Mouse (Mus musculus): ENCODE data around the gene Sgcb. TPM values are rescaled to one million over a fixed set of nuclear protein-coding genes. Genes with fewer than 3 reads are reported as not detected.

The Sgcb gene
- polyA plus RNA-seq (2012; rRNA removed) = 47.8 and 50.9 TPM in 2 replicates

DNA sequence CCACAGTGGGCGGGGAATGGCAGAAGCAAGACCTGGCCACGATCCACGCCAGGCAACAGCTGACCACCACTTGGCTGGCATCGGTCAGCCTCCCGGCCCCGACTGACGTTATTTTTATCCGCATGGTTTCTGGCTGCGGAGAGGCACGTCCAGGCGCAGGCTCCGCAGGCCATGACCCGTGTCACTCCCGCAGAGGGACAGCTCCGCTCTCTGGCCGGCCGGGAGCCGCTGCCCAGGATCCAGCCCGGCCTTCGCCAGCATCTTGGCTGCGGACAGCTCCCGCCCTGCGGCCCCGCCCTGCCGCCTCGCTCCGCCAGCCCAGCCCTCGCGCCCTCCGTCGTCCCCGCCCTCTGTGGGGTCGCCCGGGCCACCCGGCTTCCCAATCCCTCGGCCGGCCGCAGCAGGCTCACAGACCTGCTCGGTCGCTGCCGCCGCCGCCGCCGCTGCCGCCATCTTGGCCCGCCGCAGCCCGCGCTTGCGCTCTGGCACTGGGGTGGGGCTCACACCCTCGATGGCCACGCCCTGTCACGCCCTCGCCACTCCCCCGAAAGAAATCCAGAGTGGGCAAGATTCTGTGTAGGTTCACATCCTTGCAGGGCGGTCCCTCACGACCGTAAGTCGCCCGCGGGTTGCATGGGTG, at the start of gene Sgcb:
Gene Sgcb (minus strand): TSS at position 530 of the 640 bp plus-strand sequence.
- Histone ChIP-seq H3K4me3 (replicated peaks; ENCODE audit: insufficient read depth, low read depth, low read length) (peak within 1 kb of the TSS; percentile 94), H3K27ac (ENCODE audit: insufficient read depth, low read length) (peak within 1 kb of the TSS; percentile 60), H3K4me1 (ENCODE audit: control insufficient read depth, insufficient read depth, low read length) (peaks cover 11% of the 10 kb centered on the region), H3K27me3 (ENCODE audit: control insufficient read depth, insufficient read depth, low read length) (peaks cover 2% of the 10 kb centered on the region; the same call in 1 of the 2 replicates)
- peak; percentile 87 to 90 for DNase-seq
- TF ChIP-seq POLR2A (IDR thresholded peaks at IDR 0.05; ENCODE audit: borderline replicate concordance, insufficient read depth, low read length) (peak; percentile 72), CTCF (IDR thresholded peaks at IDR 0.05; ENCODE audit: borderline replicate concordance, insufficient read depth, low read depth, low read length) (no peak)
- WGBS = under 1% methylated on average over 60 of the region's 62 CpGs

DNA sequence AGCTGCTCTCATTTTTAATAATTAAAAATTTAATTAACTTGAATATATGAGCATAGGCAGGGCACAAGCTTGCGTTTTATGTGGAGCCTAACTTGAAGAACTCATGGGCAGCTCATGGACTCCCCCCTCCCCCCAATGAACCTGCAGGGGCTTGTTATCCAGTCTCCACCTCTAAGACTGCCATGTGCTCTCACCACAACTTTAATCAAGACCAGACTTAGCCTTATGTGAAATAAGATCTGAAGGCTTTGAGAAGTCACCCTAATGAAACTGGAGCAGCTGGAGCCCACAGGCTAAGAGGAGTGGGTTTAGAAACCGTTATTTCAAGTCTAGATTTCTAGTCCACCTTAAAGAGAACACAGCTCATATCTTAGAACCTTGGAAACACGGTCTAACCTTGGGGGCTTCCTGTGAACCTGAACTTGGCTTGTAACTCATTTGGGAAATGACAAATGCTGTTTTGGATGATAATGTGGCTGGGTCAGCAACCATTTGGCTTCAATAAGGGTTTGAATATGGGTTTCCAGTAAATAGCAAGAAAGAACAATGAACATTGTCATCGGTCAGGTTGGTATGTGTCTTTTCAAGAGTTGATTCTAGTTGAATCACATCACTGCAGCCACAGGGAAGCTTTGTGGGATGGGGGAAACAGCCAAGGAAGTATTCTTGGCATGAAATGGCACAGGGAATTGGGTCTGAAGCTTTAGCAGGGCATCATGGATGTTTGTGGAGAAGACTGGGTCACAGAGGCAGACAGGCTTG, 46.8 kb upstream of the Sgcb start:
- no peaks in the 10 kb centered on the region for H3K4me1 ChIP-seq (ENCODE audit: control insufficient read depth, insufficient read depth, low read length)
- no peaks in the 10 kb centered on the region for H3K27me3 ChIP-seq (ENCODE audit: control insufficient read depth, insufficient read depth, low read length)
- H3K4me3 ChIP-seq (replicated peaks; ENCODE audit: insufficient read depth, low read depth, low read length) = no peak overlapping the region
- DNase-seq = no peak
- TF ChIP-seq POLR2A (IDR thresholded peaks at IDR 0.05; ENCODE audit: borderline replicate concordance, insufficient read depth, low read length) (no peak), CTCF (IDR thresholded peaks at IDR 0.05; ENCODE audit: borderline replicate concordance, insufficient read depth, low read depth, low read length) (no peak)
- H3K27ac ChIP-seq (ENCODE audit: insufficient read depth, low read length) = no peak overlapping the region
- 88% methylated on average over 4 of the region's 4 CpGs for WGBS

DNA sequence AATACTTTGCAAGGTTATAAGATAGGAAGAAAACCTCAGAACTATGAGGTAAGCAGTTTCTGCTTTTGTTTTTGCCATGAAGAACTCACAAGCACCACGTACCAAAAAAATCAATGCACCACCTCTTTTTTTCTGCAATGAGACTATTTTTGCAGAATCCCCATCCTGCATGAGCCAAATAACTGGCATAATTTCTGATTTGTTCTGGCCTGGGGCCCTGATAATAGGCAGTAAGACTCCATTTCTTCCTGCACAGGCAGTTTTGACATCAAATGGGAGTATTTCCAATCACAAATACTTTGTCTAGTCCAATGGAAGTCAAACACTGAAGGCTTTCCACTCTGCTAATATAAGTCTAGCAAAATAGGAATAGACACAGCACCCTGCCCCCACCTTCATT, 46.2 kb upstream of the Sgcb start:
- Histone ChIP-seq H3K27ac (ENCODE audit: insufficient read depth, low read length) (no peak overlapping the region), H3K4me3 (replicated peaks; ENCODE audit: insufficient read depth, low read depth, low read length) (no peak overlapping the region), H3K4me1 (ENCODE audit: control insufficient read depth, insufficient read depth, low read length) (no peaks in the 10 kb centered on the region), H3K27me3 (ENCODE audit: control insufficient read depth, insufficient read depth, low read length) (no peaks in the 10 kb centered on the region)
- TF ChIP-seq CTCF (IDR thresholded peaks at IDR 0.05; ENCODE audit: borderline replicate concordance, insufficient read depth, low read depth, low read length) (no peak), POLR2A (IDR thresholded peaks at IDR 0.05; ENCODE audit: borderline replicate concordance, insufficient read depth, low read length) (no peak)
- no peak for DNase-seq
- WGBS = 30% methylated on average over 1 of the region's 1 CpGs

GRCm38 (mm10) chr5:73691723-73692520, 44.3 kb upstream of the Sgcb start:
- no peaks in the 10 kb centered on the region for H3K4me1 ChIP-seq (ENCODE audit: control insufficient read depth, insufficient read depth, low read length)
- TF ChIP-seq POLR2A (IDR thresholded peaks at IDR 0.05; ENCODE audit: borderline replicate concordance, insufficient read depth, low read length) (no peak), CTCF (IDR thresholded peaks at IDR 0.05; ENCODE audit: borderline replicate concordance, insufficient read depth, low read depth, low read length) (no peak)
- H3K27ac ChIP-seq (ENCODE audit: insufficient read depth, low read length) = no peak overlapping the region
- DNase-seq = no peak
- H3K4me3 ChIP-seq (replicated peaks; ENCODE audit: insufficient read depth, low read depth, low read length) = no peak overlapping the region
- 43% methylated on average over 15 of the region's 15 CpGs for WGBS
- H3K27me3 ChIP-seq (ENCODE audit: control insufficient read depth, insufficient read depth, low read length) = no peaks in the 10 kb centered on the region

- DNase-seq = no peak
- Histone ChIP-seq H3K4me3 (replicated peaks; ENCODE audit: insufficient read depth, low read depth, low read length) (no peak overlapping the region), H3K27me3 (ENCODE audit: control insufficient read depth, insufficient read depth, low read length) (no peaks in the 10 kb centered on the region), H3K27ac (ENCODE audit: insufficient read depth, low read length) (no peak overlapping the region), H3K4me1 (ENCODE audit: control insufficient read depth, insufficient read depth, low read length) (no peaks in the 10 kb centered on the region)
- TF ChIP-seq POLR2A (IDR thresholded peaks at IDR 0.05; ENCODE audit: borderline replicate concordance, insufficient read depth, low read length) = no peak
- TF ChIP-seq CTCF (IDR thresholded peaks at IDR 0.05; ENCODE audit: borderline replicate concordance, insufficient read depth, low read depth, low read length) = no peak
- WGBS = 64% methylated on average over 2 of the region's 2 CpGs
Measured at GRCm38 (mm10) chr5:73690146-73690545, 42.6 kb upstream of the Sgcb start.

DNA sequence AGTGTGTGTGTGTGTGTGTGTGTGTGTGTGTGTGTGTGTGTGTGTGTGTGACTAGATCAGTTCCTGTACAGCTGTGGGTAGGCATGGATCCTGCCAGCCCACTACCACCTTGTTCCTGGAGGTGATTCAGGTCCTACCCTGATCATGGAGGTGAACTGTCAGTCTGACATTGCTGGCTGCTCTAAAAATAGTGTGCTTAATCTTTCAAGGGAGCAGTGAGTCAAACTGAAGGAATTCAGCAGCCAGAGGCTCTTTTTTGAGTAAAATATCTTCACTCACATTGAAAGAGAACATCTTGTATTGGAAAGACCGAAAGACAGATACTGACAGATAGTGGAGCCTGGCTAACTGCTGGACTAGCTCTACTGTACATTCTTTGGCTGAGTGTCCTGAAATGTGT, 41.0 kb upstream of the Sgcb start:
- Histone ChIP-seq H3K4me1 (ENCODE audit: control insufficient read depth, insufficient read depth, low read length) (no peaks in the 10 kb centered on the region), H3K27ac (ENCODE audit: insufficient read depth, low read length) (no peak overlapping the region), H3K4me3 (replicated peaks; ENCODE audit: insufficient read depth, low read depth, low read length) (no peak overlapping the region), H3K27me3 (ENCODE audit: control insufficient read depth, insufficient read depth, low read length) (no peaks in the 10 kb centered on the region)
- DNase-seq = no peak
- 91% methylated on average over 1 of the region's 1 CpGs for WGBS
- TF ChIP-seq CTCF (IDR thresholded peaks at IDR 0.05; ENCODE audit: borderline replicate concordance, insufficient read depth, low read depth, low read length) (no peak), POLR2A (IDR thresholded peaks at IDR 0.05; ENCODE audit: borderline replicate concordance, insufficient read depth, low read length) (no peak)

- Histone ChIP-seq H3K27ac (ENCODE audit: insufficient read depth, low read length) (no peak overlapping the region), H3K4me1 (ENCODE audit: control insufficient read depth, insufficient read depth, low read length) (no peaks in the 10 kb centered on the region), H3K4me3 (replicated peaks; ENCODE audit: insufficient read depth, low read depth, low read length) (no peak overlapping the region), H3K27me3 (ENCODE audit: control insufficient read depth, insufficient read depth, low read length) (no peaks in the 10 kb centered on the region)
- WGBS = 24% methylated on average over 4 of the region's 4 CpGs
- TF ChIP-seq POLR2A (IDR thresholded peaks at IDR 0.05; ENCODE audit: borderline replicate concordance, insufficient read depth, low read length) (no peak), CTCF (IDR thresholded peaks at IDR 0.05; ENCODE audit: borderline replicate concordance, insufficient read depth, low read depth, low read length) (peak; percentile 28; the same call in 1 of the 2 replicates)
- peak in 1 of 2 experiments; percentile 15 for DNase-seq
Measured at GRCm38 (mm10) chr5:73686149-73686548, 38.6 kb upstream of the Sgcb start.
